Mouse (Mus musculus): ENCODE results near the gene Nptxr.

DNA sequence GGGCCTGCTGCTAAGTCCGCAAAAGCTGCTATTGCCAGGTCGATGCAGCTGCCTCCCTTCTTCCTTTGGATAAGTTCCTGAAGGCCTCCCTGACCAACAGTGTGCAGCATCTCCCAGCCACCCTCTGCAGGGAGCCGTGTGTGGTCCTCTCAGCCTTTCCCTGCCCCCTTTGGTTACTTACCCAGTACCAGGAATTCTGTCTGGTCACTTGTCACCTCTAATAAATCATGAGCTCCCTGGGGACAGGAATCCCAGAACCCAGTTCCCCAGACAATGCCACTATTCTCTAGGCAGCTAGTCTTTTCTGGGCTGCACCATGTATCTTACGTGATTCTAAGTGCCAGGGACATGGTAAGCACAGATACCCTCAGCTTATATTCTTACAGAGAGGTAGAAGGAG lies 41.4 kb upstream of the Nptxr start:
- TF ChIP-seq CTCF (IDR thresholded peaks at IDR 0.05; ENCODE audit: low read depth), result no peak
- no peak for TF ChIP-seq EP300 (IDR thresholded peaks at IDR 0.05; ENCODE audit: low read depth)
